Mouse (Mus musculus): ENCODE measurements around the gene Gm6583. TPM values are rescaled to one million over a fixed set of nuclear protein-coding genes. Genes with fewer than 3 reads are reported as not detected.
A peak's percentile ranks its signal among the peaks of the same experiment; 100 is the strongest.

Gene Gm6583
- 0.24 and 0.33 TPM in 2 replicates for polyA plus RNA-seq (2016; fragmentation: Nextera tagmentation; extraction: Ambion mirVana)

DNA sequence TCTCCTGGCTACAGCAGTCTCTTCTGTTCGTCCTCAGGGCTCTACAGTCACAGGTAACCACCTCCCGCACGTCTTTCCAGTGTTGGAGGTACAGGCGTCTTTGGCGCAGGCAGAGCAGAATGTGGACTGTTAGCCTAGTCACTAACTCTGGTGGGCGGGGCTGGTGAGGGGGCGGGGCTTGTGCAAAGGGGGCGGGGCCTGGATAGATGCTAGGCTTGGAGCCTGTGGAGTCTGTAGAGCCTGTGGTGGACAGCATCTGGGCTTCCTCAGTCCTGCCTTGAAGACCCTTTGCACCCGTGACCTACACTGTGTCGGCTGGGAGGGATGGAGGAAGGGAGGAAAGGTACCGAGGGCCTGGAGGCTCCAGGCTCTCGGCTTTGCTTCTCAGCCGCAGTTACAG, at the start of gene Gm6583:
Gene Gm6583 (minus strand): TSS at position 124 of the 400 bp plus-strand sequence.
- H3K27ac ChIP-seq: no peak within 1 kb of the TSS
- no peak within 1 kb of the TSS for H3K4me2 ChIP-seq
- no peak within 1 kb of the TSS for H3K9ac ChIP-seq (replicated peaks)
- no peaks in the 10 kb centered on the region for H3K27me3 ChIP-seq
- ATAC-seq (ENCODE audit: insufficient number of reproducible peaks, insufficient read depth, low FRiP score, low TSS enrichment, low read depth): no peak
- no peaks in the 10 kb centered on the region for H3K9me3 ChIP-seq
- peaks cover 6% of the 10 kb centered on the region for H3K4me1 ChIP-seq (replicated peaks)
- peaks cover 80% of the 10 kb centered on the region for H3K36me3 ChIP-seq
- H3K4me3 ChIP-seq (replicated peaks): no peak within 1 kb of the TSS
- WGBS: 57% methylated on average over 13 of the region's 13 CpGs

DNA sequence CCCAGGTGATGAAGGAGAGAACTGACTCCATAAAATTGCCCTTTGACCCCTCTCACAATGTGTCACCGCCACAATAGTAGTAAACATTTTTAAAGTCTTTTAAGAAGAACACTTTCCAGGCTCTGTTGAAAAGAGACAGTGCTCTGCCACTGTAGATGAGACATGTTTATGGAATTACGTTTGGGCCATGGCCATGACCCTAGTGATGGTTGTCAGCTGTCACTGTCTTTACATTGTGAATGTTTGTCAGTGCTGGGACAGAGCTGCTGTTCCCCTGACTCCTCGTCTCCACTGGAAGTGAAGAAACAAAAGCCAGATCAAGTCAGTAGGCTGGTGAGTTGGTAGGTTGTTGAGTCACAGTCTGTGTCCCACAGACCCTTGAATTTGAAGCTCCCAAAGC, 46.6 kb upstream of the Gm6583 start:
- Histone ChIP-seq H3K27me3 (peaks cover 1% of the 10 kb centered on the region; the same call in 1 of the 2 replicates), H3K4me1 (replicated peaks) (no peaks in the 10 kb centered on the region), H3K4me2 (no peak overlapping the region), H3K9me3 (no peaks in the 10 kb centered on the region), H3K36me3 (no peaks in the 10 kb centered on the region), H3K4me3 (replicated peaks) (no peak overlapping the region), H3K27ac (no peak overlapping the region), H3K9ac (replicated peaks) (no peak overlapping the region)
- 43% methylated on average over 3 of the region's 3 CpGs for WGBS
- ATAC-seq (ENCODE audit: insufficient number of reproducible peaks, insufficient read depth, low FRiP score, low TSS enrichment, low read depth): no peak

DNA sequence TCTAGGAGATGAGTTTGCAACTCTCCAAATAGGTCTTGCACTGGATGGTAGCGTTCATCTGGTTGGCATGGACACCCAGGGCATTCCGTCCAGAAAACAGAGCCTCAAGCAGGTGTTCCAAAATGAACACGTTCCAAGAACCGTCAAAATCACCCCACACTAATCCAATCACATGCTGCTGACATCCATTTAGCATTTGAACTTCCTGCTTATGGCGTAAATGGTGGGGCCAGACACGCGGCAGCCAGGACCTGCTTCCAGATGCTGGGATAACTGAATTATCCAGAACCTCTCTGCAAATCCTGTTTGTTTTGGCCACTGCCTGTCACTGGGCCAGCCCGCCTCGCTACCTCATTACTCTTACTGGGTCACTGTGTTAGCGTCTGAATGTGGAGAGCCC, 43.5 kb upstream of the Gm6583 start:
- Histone ChIP-seq H3K4me3 (replicated peaks) (no peak overlapping the region), H3K9me3 (no peaks in the 10 kb centered on the region), H3K4me1 (replicated peaks) (peaks cover 13% of the 10 kb centered on the region; the same call in 1 of the 2 replicates), H3K4me2 (no peak overlapping the region), H3K27ac (no peak overlapping the region), H3K36me3 (no peaks in the 10 kb centered on the region), H3K9ac (replicated peaks) (no peak overlapping the region), H3K27me3 (no peaks in the 10 kb centered on the region)
- whole genome bisulfite sequencing: 68% methylated on average over 10 of the region's 10 CpGs
- no peak for ATAC-seq (ENCODE audit: insufficient number of reproducible peaks, insufficient read depth, low FRiP score, low TSS enrichment, low read depth)

DNA sequence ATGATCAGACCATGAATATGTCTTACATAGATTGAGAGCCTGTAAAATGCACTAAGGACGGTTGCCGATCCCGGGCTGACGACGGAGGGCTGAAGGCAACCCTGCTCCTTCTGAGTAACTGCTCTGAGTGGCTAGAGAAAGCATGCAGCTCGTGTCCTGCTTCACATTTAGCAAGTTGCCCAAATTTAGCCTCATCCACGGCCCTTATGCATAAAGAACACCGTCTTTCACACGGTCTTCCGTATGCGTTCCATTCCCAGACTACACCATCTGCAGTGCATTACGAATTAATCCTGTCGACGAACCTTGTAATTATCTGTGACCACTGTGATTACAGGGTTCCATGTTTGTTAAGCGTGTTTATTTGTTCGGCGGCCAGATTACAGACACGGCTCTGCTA, 40.2 kb upstream of the Gm6583 start:
- Histone ChIP-seq H3K9me3 (no peaks in the 10 kb centered on the region), H3K4me3 (replicated peaks) (no peak overlapping the region), H3K9ac (replicated peaks) (no peak overlapping the region), H3K36me3 (peaks cover 9% of the 10 kb centered on the region), H3K27me3 (peaks cover 30% of the 10 kb centered on the region), H3K27ac (no peak overlapping the region), H3K4me2 (no peak overlapping the region), H3K4me1 (replicated peaks) (peaks cover 18% of the 10 kb centered on the region)
- WGBS: 47% methylated on average over 18 of the region's 18 CpGs
- no peak for ATAC-seq (ENCODE audit: insufficient number of reproducible peaks, insufficient read depth, low FRiP score, low TSS enrichment, low read depth)

DNA sequence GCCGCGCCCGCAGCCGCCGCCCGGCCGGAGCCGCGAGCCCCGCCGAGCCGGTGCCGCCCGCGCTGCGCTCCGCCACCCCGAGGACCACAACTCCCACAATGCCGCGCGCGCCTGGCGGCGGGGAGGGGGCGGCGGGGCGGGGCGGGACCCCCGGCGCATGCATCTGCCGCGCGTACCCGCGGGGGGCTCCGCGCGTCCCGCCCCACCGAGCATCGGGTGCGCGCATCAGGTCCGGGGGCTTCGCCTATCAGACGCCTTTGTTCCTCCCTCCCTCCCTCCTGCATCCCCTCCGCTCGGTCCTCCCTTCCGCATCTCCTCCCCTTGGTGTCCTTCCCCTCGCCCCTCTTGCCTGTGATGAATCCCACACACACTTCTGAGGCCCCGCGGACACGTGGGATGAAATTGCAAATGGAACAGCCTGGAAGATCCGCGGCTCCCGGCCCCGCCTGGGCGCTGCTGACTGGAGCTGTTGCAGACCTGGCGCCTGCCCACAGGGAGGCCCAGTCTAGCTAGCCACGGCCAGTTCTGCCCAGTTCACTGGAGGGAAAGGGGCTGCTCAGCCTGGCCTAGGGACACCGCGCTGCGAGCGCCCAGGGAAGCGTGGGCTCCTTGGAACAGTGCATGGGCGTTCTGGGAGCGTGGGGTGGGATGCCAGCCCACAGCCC, 39.1 kb upstream of the Gm6583 start, which contains the start of gene Asphd2:
Gene Asphd2 (minus strand): TSS at position 88 of the 665 bp plus-strand sequence.
- Histone ChIP-seq H3K4me3 (replicated peaks) (peak within 1 kb of the TSS; percentile 64), H3K27me3 (peaks cover 30% of the 10 kb centered on the region), H3K9me3 (no peaks in the 10 kb centered on the region), H3K4me2 (peak within 1 kb of the TSS; percentile 88), H3K27ac (peak within 1 kb of the TSS; percentile 85), H3K4me1 (replicated peaks) (peaks cover 18% of the 10 kb centered on the region), H3K36me3 (peaks cover 14% of the 10 kb centered on the region), H3K9ac (replicated peaks) (peak within 1 kb of the TSS; percentile 69)
- peak; percentile 81 for ATAC-seq (ENCODE audit: insufficient number of reproducible peaks, insufficient read depth, low FRiP score, low TSS enrichment, low read depth)
- WGBS: 1% methylated on average over 51 of the region's 67 CpGs

DNA sequence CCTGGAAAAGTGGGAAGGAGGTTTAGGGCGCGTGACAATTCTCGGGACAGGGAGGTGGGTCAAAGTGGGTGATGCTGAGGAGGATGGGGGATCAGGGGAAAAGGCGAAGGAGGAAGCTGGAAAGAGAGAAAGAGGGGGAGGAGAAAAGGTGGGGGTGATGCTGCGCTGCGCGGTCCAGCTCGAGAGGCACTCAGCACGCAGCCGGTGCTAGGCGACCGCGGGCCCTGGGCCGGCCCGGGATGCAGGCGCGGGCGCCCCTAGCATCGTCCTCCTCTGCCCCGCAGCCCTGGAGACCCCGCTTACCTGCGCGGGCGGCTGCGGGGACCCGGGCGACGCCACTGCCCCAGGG, 38.6 kb upstream of the Gm6583 start:
- Histone ChIP-seq H3K36me3 (peaks cover 14% of the 10 kb centered on the region), H3K4me1 (replicated peaks) (peaks cover 18% of the 10 kb centered on the region), H3K9ac (replicated peaks) (peak overlapping the region; percentile 69), H3K27me3 (peaks cover 30% of the 10 kb centered on the region), H3K4me3 (replicated peaks) (peak overlapping the region; percentile 64), H3K27ac (no peak overlapping the region), H3K9me3 (no peaks in the 10 kb centered on the region), H3K4me2 (peak overlapping the region; percentile 88)
- ATAC-seq (ENCODE audit: insufficient number of reproducible peaks, insufficient read depth, low FRiP score, low TSS enrichment, low read depth): peak; percentile 39
- WGBS: 1% methylated on average over 28 of the region's 28 CpGs

DNA sequence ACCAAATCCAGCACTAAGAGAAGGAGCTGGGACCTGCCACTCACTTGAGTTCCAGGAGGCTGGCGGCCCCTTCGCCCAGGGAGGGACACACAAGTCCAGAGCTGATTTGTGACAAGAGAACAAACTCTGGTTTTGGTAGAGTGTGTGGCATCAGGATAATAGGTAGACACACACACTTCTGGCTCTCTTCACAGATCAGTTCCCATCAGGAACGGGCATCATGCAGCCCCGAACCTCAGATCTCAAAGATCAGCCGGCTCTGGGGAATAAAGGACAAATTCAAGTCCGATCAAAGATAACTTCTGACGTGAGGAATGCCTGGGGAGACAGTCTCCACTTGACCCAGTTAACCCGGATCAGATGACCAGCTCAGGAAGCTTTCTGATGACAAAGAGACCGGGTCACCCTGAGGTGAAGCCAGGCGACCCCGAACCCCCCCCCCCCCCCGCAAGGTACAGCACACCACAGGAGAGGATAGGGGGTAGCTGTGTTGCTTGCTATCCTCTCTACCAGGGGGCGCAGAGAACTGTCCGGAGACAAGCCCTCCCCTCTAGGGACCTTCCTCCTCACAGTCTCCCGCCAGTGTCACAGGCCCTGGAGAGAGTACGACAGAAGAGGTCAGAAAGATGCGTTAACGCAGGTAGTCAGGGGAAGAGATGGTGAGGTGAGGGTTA, 38.0 kb upstream of the Gm6583 start:
- peaks cover 18% of the 10 kb centered on the region for H3K4me1 ChIP-seq (replicated peaks)
- peak overlapping the region; percentile 69 for H3K9ac ChIP-seq (replicated peaks)
- H3K27me3 ChIP-seq: peaks cover 30% of the 10 kb centered on the region
- WGBS: 13% methylated on average over 18 of the region's 18 CpGs
- ATAC-seq (ENCODE audit: insufficient number of reproducible peaks, insufficient read depth, low FRiP score, low TSS enrichment, low read depth): peak; percentile 9; the same call in 1 of the 2 replicates
- H3K4me2 ChIP-seq: peak overlapping the region; percentile 88
- peak overlapping the region; percentile 64 for H3K4me3 ChIP-seq (replicated peaks)
- no peaks in the 10 kb centered on the region for H3K9me3 ChIP-seq
- no peak overlapping the region for H3K27ac ChIP-seq
- H3K36me3 ChIP-seq: peaks cover 17% of the 10 kb centered on the region

DNA sequence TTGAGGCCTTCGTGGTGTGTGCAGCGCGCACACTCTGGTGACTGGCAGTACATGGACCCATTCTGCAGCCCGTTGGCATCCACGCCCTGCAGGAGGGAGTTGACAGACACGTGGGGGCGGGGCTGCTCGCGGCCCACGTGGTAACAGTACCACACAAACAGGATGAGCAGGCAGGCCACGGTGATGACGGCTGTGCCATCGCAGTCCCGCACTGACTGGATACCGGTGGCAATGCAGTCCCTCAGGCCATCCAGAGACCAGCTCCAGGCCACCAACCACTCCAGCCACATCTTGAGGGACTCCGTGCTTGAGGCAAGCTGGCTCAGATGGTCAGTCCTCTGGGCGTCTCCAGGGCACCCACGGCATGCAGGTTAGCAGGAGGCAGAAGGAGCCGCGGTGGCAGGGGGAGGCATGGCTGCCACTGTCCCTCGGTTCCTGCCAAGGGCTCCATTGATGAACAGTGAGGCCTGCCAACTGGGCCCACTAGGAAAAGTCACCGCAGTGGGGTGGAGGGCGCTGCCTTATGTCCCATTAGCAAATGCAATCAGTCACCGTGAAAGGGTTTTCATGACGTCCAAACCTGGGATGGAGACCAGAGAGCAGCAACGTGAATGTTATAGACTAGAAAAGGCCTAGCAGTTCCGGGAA, 36.0 kb upstream of the Gm6583 start:
- Histone ChIP-seq H3K4me3 (replicated peaks) (no peak overlapping the region), H3K9ac (replicated peaks) (no peak overlapping the region), H3K4me1 (replicated peaks) (peaks cover 18% of the 10 kb centered on the region), H3K4me2 (no peak overlapping the region), H3K9me3 (no peaks in the 10 kb centered on the region), H3K27me3 (peaks cover 30% of the 10 kb centered on the region), H3K36me3 (peaks cover 27% of the 10 kb centered on the region), H3K27ac (no peak overlapping the region)
- ATAC-seq (ENCODE audit: insufficient number of reproducible peaks, insufficient read depth, low FRiP score, low TSS enrichment, low read depth): no peak
- 67% methylated on average over 27 of the region's 27 CpGs for WGBS

DNA sequence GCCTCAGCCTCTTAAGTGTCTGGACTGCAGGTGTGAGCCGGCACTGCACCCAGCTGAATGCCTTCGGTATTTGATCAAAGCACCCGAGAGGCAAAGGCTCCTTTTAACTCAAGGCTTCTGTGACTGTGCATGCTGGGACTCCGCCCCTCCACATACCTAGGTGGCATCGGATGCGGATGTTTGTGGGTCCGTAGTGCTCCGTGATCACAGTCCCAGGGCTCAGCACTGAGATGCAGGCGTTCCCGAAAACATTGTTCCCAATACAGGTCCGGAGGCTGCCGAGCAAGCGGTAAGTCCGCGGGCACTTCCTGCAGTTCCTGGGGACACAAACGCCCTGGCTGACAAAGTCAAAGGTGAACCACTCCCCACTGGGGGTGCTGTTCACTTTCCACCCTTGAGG, 35.2 kb upstream of the Gm6583 start:
- no peak for ATAC-seq (ENCODE audit: insufficient number of reproducible peaks, insufficient read depth, low FRiP score, low TSS enrichment, low read depth)
- Histone ChIP-seq H3K9me3 (no peaks in the 10 kb centered on the region), H3K27me3 (peaks cover 30% of the 10 kb centered on the region)

DNA sequence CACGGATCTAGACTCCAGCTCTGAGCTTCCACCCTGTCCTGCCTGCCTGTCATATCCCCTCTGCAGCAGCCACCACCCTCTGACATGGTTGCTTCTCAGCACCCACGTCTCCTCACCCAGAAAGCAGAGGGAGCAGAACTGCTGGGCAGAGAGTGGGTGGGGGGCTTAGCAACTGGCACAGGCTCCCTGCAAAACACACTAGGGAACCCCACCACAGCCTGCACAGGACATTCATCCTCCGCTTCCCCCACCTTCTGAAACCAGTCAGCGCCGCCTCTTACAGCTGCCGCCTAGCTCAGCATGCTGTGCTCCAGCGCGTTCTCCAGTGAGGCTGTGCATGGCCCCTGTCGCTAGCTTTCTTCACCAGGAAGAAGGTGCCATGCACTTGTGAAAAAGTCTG, 33.5 kb upstream of the Gm6583 start:
- peaks cover 51% of the 10 kb centered on the region for H3K36me3 ChIP-seq
- H3K4me2 ChIP-seq: no peak overlapping the region
- no peak overlapping the region for H3K4me3 ChIP-seq (replicated peaks)
- H3K27ac ChIP-seq: no peak overlapping the region
- WGBS: 77% methylated on average over 9 of the region's 9 CpGs
- H3K9ac ChIP-seq (replicated peaks): 0 out of 2 replicates have a peak overlapping the region, but pooled peaks have one; percentile 23
- no peak for ATAC-seq (ENCODE audit: insufficient number of reproducible peaks, insufficient read depth, low FRiP score, low TSS enrichment, low read depth)
- no peaks in the 10 kb centered on the region for H3K9me3 ChIP-seq
- peaks cover 5% of the 10 kb centered on the region for H3K4me1 ChIP-seq (replicated peaks)
- H3K27me3 ChIP-seq: peaks cover 30% of the 10 kb centered on the region

More for the DNA sequence above, 35.2 kb upstream of the Gm6583 start:
- Histone ChIP-seq H3K27ac (no peak overlapping the region), H3K4me2 (no peak overlapping the region), H3K4me1 (replicated peaks) (peaks cover 14% of the 10 kb centered on the region), H3K9ac (replicated peaks) (no peak overlapping the region), H3K4me3 (replicated peaks) (no peak overlapping the region), H3K36me3 (peaks cover 35% of the 10 kb centered on the region)
- 47% methylated on average over 16 of the region's 16 CpGs for WGBS

DNA sequence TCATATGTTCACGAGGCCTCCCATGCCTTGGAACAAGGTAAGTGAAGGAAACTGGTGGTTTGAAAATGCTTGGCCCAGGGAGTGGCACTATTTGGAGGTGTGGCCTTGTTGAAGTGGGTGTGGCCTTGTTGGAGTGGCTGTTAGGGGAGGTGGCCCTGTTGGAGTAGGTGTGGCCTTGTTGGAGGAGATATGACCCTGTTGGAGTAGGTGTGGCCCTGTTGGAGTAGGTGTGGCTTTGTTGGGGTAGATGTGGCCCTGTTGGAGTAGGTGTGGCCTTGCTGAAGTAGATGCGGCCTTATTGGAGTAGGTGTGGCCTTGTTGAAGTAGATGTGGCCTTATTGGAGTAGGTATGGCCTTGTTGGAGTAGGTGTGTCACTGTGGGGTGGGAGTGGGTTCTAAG, 30.1 kb upstream of the Gm6583 start:
- H3K4me1 ChIP-seq (replicated peaks): 0 out of 2 replicates have a peak, but pooled peaks cover 7% of the 10 kb centered on the region
- no peak overlapping the region for H3K9ac ChIP-seq (replicated peaks)
- no peak overlapping the region for H3K4me3 ChIP-seq (replicated peaks)
- no peaks in the 10 kb centered on the region; the same call in 1 of the 2 replicates for H3K27me3 ChIP-seq
- no peak overlapping the region for H3K4me2 ChIP-seq
- H3K27ac ChIP-seq: no peak overlapping the region
- peaks cover 41% of the 10 kb centered on the region for H3K36me3 ChIP-seq
- H3K9me3 ChIP-seq: no peaks in the 10 kb centered on the region
- WGBS: 62% methylated on average over 2 of the region's 2 CpGs
- no peak for ATAC-seq (ENCODE audit: insufficient number of reproducible peaks, insufficient read depth, low FRiP score, low TSS enrichment, low read depth)

Measured in limb, embryonic 12.5 days (tissue).